Mouse (Mus musculus) heart, embryonic 10.5 days (tissue): Measurements from ENCODE around the gene Dhx35. TPM values are rescaled to one million over a fixed set of nuclear protein-coding genes. Genes with fewer than 3 reads are reported as not detected.

Source experiments
- DNase-seq: peaks from one replicate; pipeline ENCODE4 v3.0.0-alpha.2; 2017; ENCODE audit warnings: low spot score
- H3K27ac ChIP-seq: fragments of 300-500 bp; sonication (generic); 2 replicates; pipeline ENCODE4 v1.5.1; 2016; ENCODE audit warnings: mild to moderate bottlenecking
- H3K27me3 ChIP-seq: fragments of 300-500 bp; sonication (generic); 2 replicates; pipeline ENCODE4 v1.6.1; 2016; ENCODE audit warnings: mild to moderate bottlenecking; ENCODE audit not compliant: poor library complexity, insufficient read depth, severe bottlenecking
- H3K36me3 ChIP-seq: fragments of 300-500 bp; sonication (generic); 2 replicates; pipeline ENCODE4 v1.6.1; 2016; ENCODE audit warnings: mild to moderate bottlenecking, moderate library complexity
- H3K4me1 ChIP-seq: fragments of 300-500 bp; sonication (generic); 2 replicates; pipeline ENCODE4 v1.6.1; 2016; ENCODE audit warnings: mild to moderate bottlenecking
- H3K4me3 ChIP-seq: fragments of 300-500 bp; sonication (generic); 2 replicates; pipeline ENCODE4 v1.5.1; 2016; ENCODE audit warnings: mild to moderate bottlenecking, moderate library complexity
- H3K9me3 ChIP-seq: fragments of 300-500 bp; sonication (generic); 2 replicates; pipeline ENCODE4 v1.6.1; 2016; ENCODE audit warnings: mild to moderate bottlenecking, moderate library complexity
- WGBS: fragments of 180-500 bp; shearing (Covaris S2); methylation state at CpG from one replicate; pipeline ENCODE4 v1.1.7; 2016; 5-methylcytosine and 5-hydroxymethylcytosine counted together
- polyA plus RNA-seq: library from polyadenylated mRNA; unstranded; fragments of >200 nt; fragmentation: Nextera tagmentation; extraction: Ambion mirVana; gene quantifications from 2 replicates; pipeline ENCODE4 v1.2.1, GENCODE M21; 2016

The Dhx35 gene
- polyA plus RNA-seq, 1 experiment from 2014 or later: 14.9 TPM

DNA sequence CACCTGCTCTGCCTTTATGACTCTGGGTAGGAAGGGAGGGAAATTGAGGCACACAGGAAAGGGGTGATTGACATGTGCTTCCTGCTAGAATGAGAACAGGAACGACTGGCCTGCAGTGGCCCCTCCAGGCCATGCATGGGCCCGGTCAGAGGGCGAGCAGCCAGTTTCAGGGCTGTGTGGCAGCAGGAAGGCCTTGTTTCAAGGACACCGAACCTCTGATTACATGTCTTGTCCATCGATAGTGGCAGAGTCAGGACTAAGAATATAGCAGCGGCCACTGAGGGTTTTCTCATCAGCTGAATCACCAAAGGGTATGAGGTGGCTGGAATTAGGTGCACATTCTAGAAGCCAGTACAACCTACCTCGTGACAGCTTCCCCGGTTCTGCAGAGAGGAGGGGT is 19.7 kb upstream of the Dhx35 start:
- Histone ChIP-seq H3K4me3 (no peak overlapping the region), H3K27me3 (no peaks in the 10 kb centered on the region), H3K27ac (peak overlapping the region; percentile 71), H3K36me3 (peaks cover 31% of the 10 kb centered on the region), H3K4me1 (peaks cover 87% of the 10 kb centered on the region), H3K9me3 (no peaks in the 10 kb centered on the region)
- DNase-seq: no peak
- WGBS: 44% methylated on average over 8 of the region's 8 CpGs

GRCm38 (mm10) chr2:158776716-158777115 is 17.9 kb upstream of the Dhx35 start:
- no peak for DNase-seq
- H3K9me3 ChIP-seq: no peaks in the 10 kb centered on the region
- 82% methylated on average over 4 of the region's 4 CpGs for WGBS
- peaks cover 69% of the 10 kb centered on the region for H3K4me1 ChIP-seq
- H3K27me3 ChIP-seq: no peaks in the 10 kb centered on the region
- 0 out of 2 replicates have a peak overlapping the region, but pooled peaks have one; percentile 19 for H3K4me3 ChIP-seq
- peaks cover 49% of the 10 kb centered on the region for H3K36me3 ChIP-seq
- peak overlapping the region; percentile 71 for H3K27ac ChIP-seq

- 33% methylated on average over 6 of the region's 6 CpGs for WGBS
- peak overlapping the region; percentile 71 for H3K27ac ChIP-seq
- no peaks in the 10 kb centered on the region for H3K27me3 ChIP-seq
- H3K4me1 ChIP-seq: peaks cover 61% of the 10 kb centered on the region
- H3K4me3 ChIP-seq: peak overlapping the region; percentile 19; the same call in 1 of the 2 replicates
- H3K9me3 ChIP-seq: no peaks in the 10 kb centered on the region
- DNase-seq: no peak
- H3K36me3 ChIP-seq: peaks cover 47% of the 10 kb centered on the region
Measured at GRCm38 (mm10) chr2:158777490-158777889, 17.1 kb upstream of the Dhx35 start.

DNA sequence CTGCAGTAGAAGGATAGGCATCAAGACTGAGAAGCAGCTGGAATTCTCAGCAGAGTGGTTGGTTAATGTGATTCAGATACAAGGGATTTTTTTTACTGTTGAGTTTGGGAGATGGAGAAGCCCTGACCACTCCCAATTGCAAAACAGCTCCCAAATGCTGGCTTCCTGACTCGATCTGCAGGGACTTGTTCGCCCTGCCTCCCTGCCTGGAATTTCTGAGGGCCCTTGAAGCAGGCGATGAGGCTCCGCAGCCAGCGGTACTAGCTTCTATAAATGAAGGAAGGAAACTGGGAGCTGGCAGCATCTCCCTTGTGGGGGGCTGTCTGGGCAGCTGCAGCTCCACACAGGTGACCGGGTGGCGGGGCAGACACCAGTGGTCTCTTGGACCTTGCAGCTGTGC is 16.3 kb upstream of the Dhx35 start:
- H3K27ac ChIP-seq: peak overlapping the region; percentile 71; the same call in 1 of the 2 replicates
- H3K36me3 ChIP-seq: peaks cover 47% of the 10 kb centered on the region

DNA sequence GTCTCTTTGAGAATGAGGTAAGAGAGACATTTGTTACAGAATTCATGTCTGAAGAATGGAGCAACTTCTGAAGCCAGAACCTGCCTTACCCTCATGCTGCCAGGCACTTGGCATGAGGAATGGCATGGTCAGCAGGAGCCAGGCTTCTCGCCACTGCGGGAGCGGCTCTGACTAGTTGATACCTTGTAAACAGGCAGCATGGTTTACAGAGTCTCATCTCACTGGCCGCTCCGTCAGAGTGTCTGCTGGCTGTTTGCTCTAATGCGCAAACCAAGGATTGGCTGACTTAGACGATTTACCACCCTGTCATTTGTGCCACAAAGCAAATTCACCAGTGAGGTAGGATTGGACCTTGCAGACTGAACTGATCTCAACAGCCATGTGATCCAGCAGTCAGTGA is 13.5 kb upstream of the Dhx35 start:
- WGBS: 91% methylated on average over 7 of the region's 7 CpGs
- H3K36me3 ChIP-seq: peaks cover 65% of the 10 kb centered on the region
- no peaks in the 10 kb centered on the region for H3K9me3 ChIP-seq
- no peak overlapping the region for H3K4me3 ChIP-seq
- H3K27me3 ChIP-seq: no peaks in the 10 kb centered on the region
- H3K27ac ChIP-seq: no peak overlapping the region
- H3K4me1 ChIP-seq: peaks cover 30% of the 10 kb centered on the region
- DNase-seq: no peak

More for the DNA sequence above, 16.3 kb upstream of the Dhx35 start:
- Histone ChIP-seq H3K9me3 (no peaks in the 10 kb centered on the region), H3K27me3 (no peaks in the 10 kb centered on the region), H3K4me1 (peaks cover 55% of the 10 kb centered on the region), H3K4me3 (no peak overlapping the region)
- 55% methylated on average over 7 of the region's 7 CpGs for WGBS
- no peak for DNase-seq

DNA sequence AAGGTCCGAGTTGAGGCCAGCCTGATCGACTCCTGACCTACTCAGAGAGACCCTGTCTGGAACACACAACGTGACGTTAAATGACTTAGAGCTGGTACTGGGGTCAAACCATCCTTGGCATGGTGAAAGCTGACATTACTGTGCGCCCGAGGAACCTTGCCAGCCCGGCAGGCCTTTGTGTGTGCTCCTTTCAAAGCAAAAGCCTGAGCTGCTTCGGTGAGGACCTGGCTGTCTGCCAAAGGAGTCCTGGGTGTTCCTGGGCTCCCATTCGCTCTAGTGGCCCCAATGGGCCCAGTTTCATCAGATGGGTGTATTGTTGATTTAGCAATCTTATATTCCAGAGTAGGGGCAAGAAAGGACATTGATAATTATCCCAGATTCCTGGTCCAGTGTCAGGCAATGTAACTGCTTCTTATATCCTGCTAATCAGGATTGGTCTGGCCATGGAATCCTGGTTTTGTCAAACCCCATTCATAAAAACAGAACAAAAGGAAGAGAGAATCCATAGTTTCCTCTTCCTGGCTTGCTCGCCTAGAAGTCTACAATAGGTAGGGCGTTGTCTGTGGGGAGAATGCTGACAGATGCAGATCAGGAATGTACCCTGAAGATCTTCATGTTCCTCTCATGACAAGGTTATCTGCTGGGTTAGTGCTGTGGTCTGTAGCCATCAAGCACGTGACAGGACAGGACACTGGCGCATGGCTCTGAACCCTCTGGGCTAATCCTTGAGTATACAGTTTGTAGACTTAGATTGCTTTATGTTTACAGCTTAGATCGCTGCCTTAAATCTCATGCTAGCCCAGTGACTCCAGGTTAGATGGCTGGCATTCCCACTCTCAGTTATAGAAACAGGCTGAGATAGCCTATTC is 7.4 kb upstream of the Dhx35 start:
- DNase-seq: no peak
- peaks cover 45% of the 10 kb centered on the region for H3K36me3 ChIP-seq

GRCm38 (mm10) chr2:158795043-158795442 is 436 bp downstream of the Dhx35 start:
- peak overlapping the region; percentile 94 for H3K27ac ChIP-seq
- H3K27me3 ChIP-seq: no peaks in the 10 kb centered on the region
- peaks cover 10% of the 10 kb centered on the region for H3K36me3 ChIP-seq
- H3K4me1 ChIP-seq: peaks cover 17% of the 10 kb centered on the region
- DNase-seq: no peak
- WGBS: 9% methylated on average over 15 of the region's 15 CpGs
- peak overlapping the region; percentile 86 for H3K4me3 ChIP-seq
- no peaks in the 10 kb centered on the region for H3K9me3 ChIP-seq

More for the DNA sequence above, 7.4 kb upstream of the Dhx35 start:
- Histone ChIP-seq H3K4me3 (no peak overlapping the region), H3K27me3 (no peaks in the 10 kb centered on the region), H3K4me1 (0 out of 2 replicates have a peak, but pooled peaks cover 5% of the 10 kb centered on the region), H3K9me3 (no peaks in the 10 kb centered on the region), H3K27ac (no peak overlapping the region)
- 85% methylated on average over 14 of the region's 14 CpGs for WGBS

- Histone ChIP-seq H3K27me3 (no peaks in the 10 kb centered on the region), H3K4me1 (peaks cover 17% of the 10 kb centered on the region), H3K4me3 (no peak overlapping the region), H3K27ac (no peak overlapping the region), H3K9me3 (no peaks in the 10 kb centered on the region), H3K36me3 (peaks cover 18% of the 10 kb centered on the region)
- 81% methylated on average over 2 of the region's 2 CpGs for WGBS
- DNase-seq: no peak
Measured at GRCm38 (mm10) chr2:158795875-158796274, 1.3 kb downstream of the Dhx35 start.

- 83% methylated on average over 4 of the region's 4 CpGs for WGBS
- DNase-seq: no peak
- Histone ChIP-seq H3K27me3 (no peaks in the 10 kb centered on the region), H3K4me1 (0 out of 2 replicates have a peak, but pooled peaks cover 9% of the 10 kb centered on the region), H3K36me3 (peaks cover 48% of the 10 kb centered on the region), H3K27ac (no peak overlapping the region), H3K4me3 (no peak overlapping the region), H3K9me3 (no peaks in the 10 kb centered on the region)
Measured at GRCm38 (mm10) chr2:158799328-158799727, 4.7 kb downstream of the Dhx35 start.

DNA sequence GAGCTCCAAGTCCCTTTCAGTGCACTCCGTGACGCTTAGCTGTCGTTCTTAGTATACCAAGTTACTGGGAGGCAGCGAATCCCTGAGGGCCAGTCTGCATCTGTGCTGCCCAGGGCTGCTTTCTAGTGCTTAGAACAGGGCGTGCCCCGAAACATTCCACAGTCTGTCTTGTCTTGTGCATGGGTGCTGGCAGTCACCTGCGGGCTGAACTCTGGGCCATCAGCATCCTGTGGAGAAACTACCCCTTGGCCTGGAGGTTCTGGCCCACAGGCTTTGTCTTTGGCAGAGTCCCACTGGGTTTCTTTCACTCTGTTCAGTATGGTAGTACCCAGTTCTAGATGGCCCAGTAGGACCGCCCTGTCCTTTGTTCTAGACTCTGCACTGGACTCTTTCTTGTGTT is 6.2 kb downstream of the Dhx35 start:
- DNase-seq: no peak
- 0 out of 2 replicates have a peak, but pooled peaks cover 4% of the 10 kb centered on the region for H3K4me1 ChIP-seq
- H3K27ac ChIP-seq: no peak overlapping the region
- no peaks in the 10 kb centered on the region for H3K9me3 ChIP-seq
- H3K27me3 ChIP-seq: no peaks in the 10 kb centered on the region
- WGBS: 96% methylated on average over 8 of the region's 8 CpGs
- no peak overlapping the region for H3K4me3 ChIP-seq
- peaks cover 60% of the 10 kb centered on the region for H3K36me3 ChIP-seq

DNA sequence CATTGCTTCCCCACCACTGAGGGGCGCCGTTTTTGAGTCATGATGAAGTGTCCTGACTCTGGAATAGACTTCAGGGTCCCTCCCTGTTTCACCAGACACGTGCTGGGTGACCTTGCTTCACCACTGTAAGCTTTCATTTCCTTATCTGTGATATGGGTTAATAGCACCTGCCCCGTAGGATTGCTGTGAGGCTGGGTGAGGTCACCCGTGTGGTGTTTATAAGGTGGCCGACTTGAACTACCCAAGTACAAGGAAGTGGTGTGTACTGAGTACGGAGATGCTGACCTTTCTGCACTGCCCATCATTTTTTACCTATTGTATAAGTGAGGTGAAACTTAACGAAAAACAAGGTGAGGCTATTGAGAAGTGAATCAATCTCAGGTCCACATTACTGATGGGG is 9.0 kb downstream of the Dhx35 start:
- H3K4me3 ChIP-seq: no peak overlapping the region
- no peak for DNase-seq
- H3K27me3 ChIP-seq: no peaks in the 10 kb centered on the region
- no peaks in the 10 kb centered on the region for H3K9me3 ChIP-seq
- no peak overlapping the region for H3K27ac ChIP-seq
- H3K4me1 ChIP-seq: no peaks in the 10 kb centered on the region
- H3K36me3 ChIP-seq: peaks cover 81% of the 10 kb centered on the region
- 89% methylated on average over 8 of the region's 8 CpGs for WGBS

DNA sequence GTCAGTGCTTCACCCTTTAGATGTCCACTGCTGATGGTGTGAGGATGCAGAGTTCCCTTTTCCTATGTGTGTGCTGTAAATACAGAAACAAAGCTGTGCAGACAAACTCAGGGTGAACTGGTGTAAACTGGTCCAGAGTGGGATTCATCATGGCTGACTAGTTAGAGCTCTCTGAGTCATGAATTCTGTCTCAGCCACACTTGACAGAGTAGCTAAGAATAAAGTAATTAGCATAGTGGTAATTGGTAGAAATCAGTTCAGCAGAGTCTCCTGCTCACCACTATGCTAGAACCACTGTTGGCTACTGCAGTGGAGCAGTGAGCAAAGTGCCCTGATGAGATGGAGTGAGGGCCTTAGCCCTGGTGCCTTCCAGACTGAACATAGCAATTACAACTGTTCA is 21.1 kb downstream of the Dhx35 start:
- Histone ChIP-seq H3K36me3 (peaks cover 68% of the 10 kb centered on the region), H3K27me3 (no peaks in the 10 kb centered on the region), H3K4me1 (no peaks in the 10 kb centered on the region), H3K9me3 (no peaks in the 10 kb centered on the region), H3K4me3 (no peak overlapping the region), H3K27ac (no peak overlapping the region)
- no peak for DNase-seq

- Histone ChIP-seq H3K27me3 (no peaks in the 10 kb centered on the region), H3K27ac (no peak overlapping the region), H3K9me3 (no peaks in the 10 kb centered on the region), H3K4me1 (no peaks in the 10 kb centered on the region), H3K36me3 (peaks cover 69% of the 10 kb centered on the region), H3K4me3 (no peak overlapping the region)
- 84% methylated on average over 4 of the region's 4 CpGs for WGBS
- DNase-seq: no peak
Measured at GRCm38 (mm10) chr2:158816239-158816638, 21.6 kb downstream of the Dhx35 start.
